Mouse (Mus musculus) right cerebral cortex, adult 18-20 months (tissue): Measurements from ENCODE around the gene Nav1.

Experiments used
- DNase-seq: peaks from one replicate; pipeline ENCODE4 v3.0.0; 2022; ENCODE audit warnings: mixed read lengths

Gene Nav1

DNA sequence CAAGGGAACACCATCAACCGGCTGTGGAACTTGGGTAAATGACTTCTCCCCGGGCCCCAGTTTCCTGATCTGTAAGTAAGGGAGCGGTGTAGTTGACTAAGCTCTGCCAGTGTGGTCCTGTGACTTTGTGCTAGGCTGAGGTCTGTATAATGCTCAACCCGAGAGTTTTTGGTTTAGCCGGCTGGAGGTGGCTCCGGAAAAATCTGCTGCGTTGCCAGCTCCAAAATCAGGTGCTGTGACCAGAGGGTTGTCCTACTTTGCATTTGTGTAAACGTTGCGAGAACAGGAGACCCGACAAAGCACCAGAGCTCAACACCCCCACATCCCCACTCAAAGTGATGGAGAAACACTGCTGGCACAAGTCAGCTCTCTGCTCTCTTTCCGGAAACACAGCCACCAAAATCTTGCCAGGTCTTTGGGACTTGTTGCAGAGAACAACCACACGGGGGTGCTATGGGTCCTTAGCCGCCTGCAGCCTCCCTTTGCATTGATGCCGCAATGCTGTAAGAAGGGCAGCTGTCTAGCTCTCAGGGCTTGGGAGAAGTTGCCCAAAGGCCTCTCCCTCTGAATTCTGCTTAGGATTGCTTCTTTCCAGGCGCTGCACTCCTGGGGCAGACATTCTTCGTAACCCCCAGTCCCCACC lies 62.5 kb downstream of the Nav1 start:
- DNase-seq, result peak; percentile 90

DNA sequence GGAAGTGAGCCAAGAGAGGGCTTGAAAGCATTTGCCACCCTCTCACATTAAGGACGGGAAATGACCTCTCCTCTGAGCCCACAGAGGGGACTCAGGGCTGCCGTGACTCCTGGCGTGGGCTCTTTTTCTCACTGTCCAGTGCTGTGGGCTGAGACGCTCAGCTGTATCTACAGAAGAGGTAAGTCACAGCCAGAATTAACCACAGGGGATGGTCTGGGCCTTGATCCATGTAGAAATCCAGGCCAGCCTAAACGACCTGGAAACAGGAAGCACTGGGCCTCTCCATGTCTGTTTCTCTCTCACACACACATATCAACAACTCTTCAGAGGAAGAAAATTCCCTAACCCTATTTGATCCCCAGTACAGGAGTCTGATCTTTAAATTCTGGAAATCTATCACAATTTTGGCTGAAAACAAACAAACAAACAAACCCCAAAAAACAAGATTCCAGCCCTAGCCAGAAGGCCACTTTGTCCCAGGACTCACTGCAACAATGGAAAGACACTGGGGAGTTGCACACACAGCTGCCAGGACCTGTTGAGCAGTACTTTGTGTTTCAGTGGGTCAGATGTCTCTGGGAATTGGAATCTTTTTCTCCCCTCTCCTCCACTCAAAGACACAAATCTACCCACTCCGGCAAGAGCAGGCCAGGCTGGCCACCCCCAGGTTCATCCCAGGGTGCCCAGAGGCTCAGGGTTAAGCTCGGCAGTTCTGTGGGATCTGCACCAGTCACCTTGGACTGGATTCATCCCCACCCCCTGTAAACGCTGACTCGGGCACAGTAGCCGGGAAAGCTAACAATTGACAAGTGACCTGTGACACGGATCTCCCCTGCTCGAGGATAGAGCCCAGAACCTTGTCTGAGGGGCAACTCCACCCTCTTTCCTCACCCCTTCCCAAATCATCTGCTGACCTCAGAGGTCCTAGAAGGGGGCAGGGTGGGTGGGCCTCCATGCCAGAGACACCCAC lies 64.0 kb downstream of the Nav1 start:
- no peak for DNase-seq

DNA sequence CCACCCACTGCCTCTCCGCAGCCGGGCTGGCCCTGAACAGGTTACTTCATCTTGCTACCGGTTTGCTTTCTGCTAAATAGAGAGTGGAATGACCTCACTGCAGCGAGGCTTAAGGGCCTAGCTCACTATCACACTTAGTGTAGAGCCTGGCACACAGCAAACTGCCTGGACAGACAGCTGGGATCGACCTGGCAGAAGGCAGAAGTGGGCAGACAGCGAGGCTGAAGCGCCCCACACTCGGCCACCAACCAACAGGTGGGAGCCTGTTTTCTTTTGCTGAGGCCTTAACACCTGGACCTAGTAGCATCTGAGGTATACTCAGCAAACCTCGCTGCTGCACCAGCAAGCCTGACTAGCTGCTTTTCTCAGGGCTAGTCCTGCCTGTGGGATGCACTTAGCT lies 65.0 kb downstream of the Nav1 start:
- no peak for DNase-seq

- DNase-seq, result peak; percentile 85
Measured at GRCm38 (mm10) chr1:135540270-135540669, 66.8 kb downstream of the Nav1 start.

GRCm38 (mm10) chr1:135538441-135539265 lies 68.4 kb downstream of the Nav1 start:
- DNase-seq, result no peak

- DNase-seq, result no peak
Measured at GRCm38 (mm10) chr1:135536822-135537221, 70.3 kb downstream of the Nav1 start.

GRCm38 (mm10) chr1:135536326-135536725 lies 70.8 kb downstream of the Nav1 start:
- DNase-seq, result no peak

- no peak for DNase-seq
Measured at GRCm38 (mm10) chr1:135535256-135535655, 71.8 kb downstream of the Nav1 start.

DNA sequence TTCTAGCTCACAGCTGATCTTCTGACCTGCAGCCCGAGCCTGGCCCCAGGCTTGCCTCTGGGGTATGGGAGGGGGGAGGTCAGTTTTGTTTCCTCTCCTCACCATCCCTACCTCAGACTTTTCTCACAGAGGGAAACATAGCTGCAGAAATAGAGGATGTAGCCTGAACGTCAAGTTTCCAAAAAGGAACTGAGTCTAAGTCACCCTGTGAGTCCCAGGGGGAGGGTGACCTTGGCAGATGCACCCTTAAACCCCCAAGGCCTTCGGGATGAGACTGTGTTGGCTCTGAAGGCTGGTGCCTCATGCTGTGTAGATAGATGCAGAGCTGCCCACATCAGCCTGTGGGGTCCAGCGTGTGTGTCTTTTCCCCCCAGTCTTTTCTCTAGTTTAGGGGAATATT lies 72.3 kb downstream of the Nav1 start:
- DNase-seq, result no peak

- DNase-seq, result no peak
Measured at GRCm38 (mm10) chr1:135534070-135534469, 73.0 kb downstream of the Nav1 start.

DNA sequence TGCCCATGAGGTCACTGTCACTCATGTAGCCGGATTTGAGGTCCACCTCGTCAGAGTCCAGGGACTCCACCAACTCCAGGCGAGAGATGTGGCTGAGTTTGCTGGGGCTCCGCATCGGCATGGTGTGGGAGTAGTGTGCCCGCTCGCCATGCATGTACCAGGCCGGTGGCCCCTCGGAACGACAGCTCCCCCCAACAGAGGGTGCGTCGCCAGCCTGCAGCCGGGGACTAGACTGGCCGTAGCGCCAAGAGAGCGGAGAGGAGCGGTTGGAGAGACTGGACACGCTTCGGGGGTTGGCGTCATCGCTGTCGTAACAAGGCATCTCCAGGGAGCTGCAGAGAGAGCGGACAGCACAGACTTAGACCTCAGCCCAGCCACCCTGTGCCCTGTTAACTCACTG lies 74.7 kb downstream of the Nav1 start:
- DNase-seq, result no peak

DNA sequence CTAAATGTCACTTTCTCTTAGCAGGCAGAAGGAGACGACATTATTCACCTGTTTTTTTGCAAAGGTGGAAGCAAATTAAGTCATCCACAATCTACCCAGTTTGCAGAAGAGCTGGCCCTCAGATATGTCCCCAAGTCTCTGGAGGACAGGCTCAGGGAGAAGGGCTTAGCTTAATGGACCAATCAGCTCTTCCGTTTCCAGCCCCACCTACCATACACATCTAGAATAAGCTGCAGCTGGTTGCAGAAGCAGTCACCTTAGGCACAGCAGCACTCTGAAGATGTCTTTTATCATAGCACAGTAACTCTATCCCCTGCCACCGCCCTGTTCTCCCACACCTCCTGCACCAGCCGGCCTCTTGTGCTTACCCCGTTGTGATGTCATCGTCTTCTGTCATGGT lies 75.1 kb downstream of the Nav1 start:
- DNase-seq, result no peak

DNA sequence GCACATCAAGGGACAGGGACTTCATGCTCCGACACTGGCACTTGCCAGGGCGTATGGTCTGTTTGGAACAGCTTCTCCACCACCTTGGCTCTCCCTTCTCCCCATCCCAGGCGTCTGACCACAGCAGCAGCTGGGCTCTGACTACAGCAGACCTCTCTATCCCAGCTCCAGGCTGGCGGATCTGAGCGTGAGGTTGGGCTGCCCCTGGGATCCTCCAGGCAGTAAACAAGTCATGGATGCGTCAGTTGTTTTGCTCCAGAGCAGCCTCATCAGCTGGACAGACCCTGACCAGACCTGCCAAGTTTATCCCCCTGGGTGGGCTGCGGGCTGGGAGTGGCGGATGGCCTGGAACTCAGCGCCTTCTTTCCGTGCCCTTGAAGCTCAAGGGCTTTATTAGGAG lies 76.0 kb downstream of the Nav1 start:
- no peak for DNase-seq

DNA sequence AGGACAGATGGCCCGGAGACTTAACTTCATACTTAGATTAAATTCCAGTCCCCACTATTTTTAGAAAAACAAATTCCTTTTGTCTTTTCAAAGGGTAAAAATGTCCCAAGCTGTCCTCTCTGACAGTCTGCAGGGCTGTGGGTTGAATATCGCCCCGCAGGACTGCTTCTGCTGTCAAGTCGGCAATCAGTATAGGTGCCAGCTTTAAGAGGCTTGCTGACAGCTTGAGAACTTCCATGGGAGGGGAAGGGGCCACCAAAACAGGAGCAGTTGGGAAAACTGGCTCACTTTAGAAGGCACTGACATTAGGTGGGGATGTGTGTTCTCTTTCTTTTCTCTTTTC lies 82.6 kb downstream of the Nav1 start:
- no peak for DNase-seq

- no peak for DNase-seq
Measured at GRCm38 (mm10) chr1:135523780-135524517, 83.1 kb downstream of the Nav1 start.

DNA sequence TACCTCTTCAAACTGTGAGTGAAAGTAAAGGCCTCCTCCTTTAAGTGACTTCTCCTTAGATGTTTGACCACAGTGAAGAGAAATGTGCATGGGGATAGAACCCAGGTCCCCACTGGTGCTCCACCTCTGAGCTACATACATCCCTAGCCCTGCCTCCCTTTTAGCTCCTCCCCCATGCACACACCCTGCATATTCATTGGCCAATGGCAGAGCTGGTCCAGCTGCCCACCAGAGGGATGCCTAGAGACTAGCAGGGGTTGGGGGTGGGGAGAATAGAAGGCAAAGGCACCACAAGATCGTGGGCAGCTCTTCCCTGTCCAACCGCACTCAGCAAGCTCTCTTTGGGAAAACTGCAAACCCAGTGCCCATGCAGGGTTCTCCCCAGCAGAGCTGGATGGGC lies 83.8 kb downstream of the Nav1 start:
- no peak for DNase-seq

GRCm38 (mm10) chr1:135520550-135521168 lies 86.4 kb downstream of the Nav1 start:
- DNase-seq, result no peak

- DNase-seq, result peak; percentile 62
Measured at GRCm38 (mm10) chr1:135518661-135519060, 88.4 kb downstream of the Nav1 start.

DNA sequence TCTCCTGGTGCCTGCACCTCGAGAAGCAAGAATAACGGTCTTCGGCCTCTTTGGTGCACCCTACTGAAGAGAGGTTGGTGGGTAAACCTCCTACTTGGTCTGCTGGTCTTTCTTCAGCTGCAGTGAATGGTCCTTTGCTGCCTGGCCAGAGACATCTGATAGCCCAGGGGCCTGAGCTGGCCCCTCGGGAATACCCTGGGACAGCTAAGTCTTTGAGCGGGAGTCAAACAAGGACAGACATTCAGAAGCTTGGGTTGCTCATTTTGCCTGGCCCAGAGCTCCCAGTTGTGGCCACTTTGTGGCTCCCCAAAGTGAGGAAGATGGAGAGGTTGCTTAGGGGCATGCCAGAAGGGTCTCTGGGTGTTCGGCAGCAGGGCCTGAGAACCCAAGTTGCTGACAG lies 89.6 kb downstream of the Nav1 start:
- DNase-seq, result no peak

- no peak for DNase-seq
Measured at GRCm38 (mm10) chr1:135516511-135517305, 90.4 kb downstream of the Nav1 start.

DNA sequence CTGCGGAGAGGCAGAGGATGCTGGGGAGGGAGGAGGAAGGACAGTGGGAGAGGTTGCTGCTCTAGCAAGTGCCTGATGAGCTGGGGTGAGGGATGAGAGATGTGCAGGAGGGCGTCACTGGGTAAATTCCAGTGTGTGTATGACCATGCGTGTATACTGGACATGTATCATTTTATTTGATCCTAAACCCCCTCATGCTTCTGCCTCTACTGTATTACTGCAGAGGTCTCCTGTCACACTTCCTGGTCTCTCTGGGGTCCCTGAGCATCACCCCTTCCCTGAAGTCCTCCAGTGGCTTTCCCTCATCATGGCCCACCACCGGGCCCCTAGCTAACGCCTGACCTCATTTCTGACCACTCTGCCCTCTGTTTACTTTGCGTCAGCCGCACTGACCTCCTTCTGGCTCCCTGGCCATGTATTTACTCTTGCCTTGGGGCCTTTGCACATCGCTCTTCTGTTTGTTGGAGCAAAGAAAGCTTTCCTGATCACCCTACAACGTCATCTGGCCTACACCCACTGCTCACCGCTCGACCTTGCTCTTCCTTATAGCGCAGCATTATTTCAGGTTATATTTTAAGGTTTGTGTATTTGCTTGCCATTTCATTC lies 91.4 kb downstream of the Nav1 start:
- DNase-seq, result no peak
